9 mouse cellular contexts compared by ENCODE assay signal in the genomic region with DNA sequence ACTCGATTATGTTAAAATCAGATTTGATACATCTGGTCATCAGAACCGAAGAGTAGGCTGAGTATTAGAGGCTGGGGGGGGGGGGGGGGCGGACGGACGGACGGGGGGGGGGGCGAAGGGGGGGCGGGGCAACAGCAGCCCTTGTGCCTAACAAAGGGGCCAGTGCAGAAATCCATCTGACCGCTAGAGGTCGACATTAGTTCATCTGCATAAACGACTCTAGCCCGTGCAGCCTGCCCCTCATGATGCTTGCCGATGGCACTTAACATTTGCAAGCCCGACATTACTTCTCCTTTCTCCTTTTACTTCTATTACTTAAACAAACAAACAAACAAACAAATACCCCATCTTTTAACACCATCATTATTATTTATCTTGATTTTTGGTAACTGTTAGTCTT. TPM values are rescaled to one million over a fixed set of nuclear protein-coding genes. Genes with fewer than 3 reads are reported as not detected.
A peak's percentile ranks its signal among the peaks of the same experiment; 100 is the strongest.
DNase-seq lines count a peak whose midpoint lies in the region; ATAC-seq and TF ChIP-seq lines count a peak whose summit lies in the region.
"Had no signal": no experiment of that assay in that cellular context is flagged by ENCODE, and none has a peak within 500 bp of the region (broad histone marks: within the 10 kb centered on the region; RNA-seq: fewer than 3 reads in every experiment).

No protein-coding gene starts in this region.

- H3K4me3 ChIP-seq in forebrain, postnatal 0 days (ENCODE audit: low read depth, low read length): no peak overlapping the region
- H3K4me3 ChIP-seq: liver, embryonic 15.5 days had no signal

- no peak overlapping the region for H3K27ac ChIP-seq in forebrain, postnatal 0 days (ENCODE audit: low read depth, low read length)
- H3K27ac ChIP-seq: liver, embryonic 15.5 days had no signal

- DNase-seq in heart, adult 11 months: peak; percentile 77
- no peak for DNase-seq in heart, postnatal 25 days (ENCODE audit: low spot score)
- DNase-seq in cerebellum, adult 11-12 months: peak; percentile 56
- peak; percentile 70 for DNase-seq in forebrain, postnatal 0 days
- DNase-seq in induced T-regulatory cell, adult 2 months (ENCODE audit: low read depth): peak; percentile 76
- DNase-seq in left cerebral cortex, adult 18-20 months (ENCODE audit: low spot score in 2 of 2): peak; percentile 55 to 64
- DNase-seq in right cerebral cortex, postnatal 4 days: peak; percentile 56

- H3K4me2 ChIP-seq in forebrain, postnatal 0 days (ENCODE audit: low read depth): no peak overlapping the region
- H3K4me2 ChIP-seq: liver, embryonic 15.5 days had no signal

- no peak overlapping the region for H3K9ac ChIP-seq in forebrain, postnatal 0 days
- H3K9ac ChIP-seq: liver, embryonic 15.5 days had no signal

- no peaks in the 10 kb centered on the region for H3K27me3 ChIP-seq in forebrain, postnatal 0 days (ENCODE audit: insufficient read depth, low read length)

- WGBS in forebrain, postnatal 0 days: 5% methylated on average over 12 of the region's 14 CpGs

- peak; percentile 76 for TF ChIP-seq CTCF in forebrain, postnatal 0 days (IDR thresholded peaks at IDR 0.05; ENCODE audit: low read depth)

- H3K9me3 ChIP-seq in forebrain, postnatal 0 days (ENCODE audit: low read length): no peaks in the 10 kb centered on the region
- H3K9me3 ChIP-seq: liver, embryonic 15.5 days had no signal

- no peaks in the 10 kb centered on the region for H3K36me3 ChIP-seq in forebrain, postnatal 0 days (ENCODE audit: insufficient read depth)
- H3K36me3 ChIP-seq: liver, embryonic 15.5 days had no signal

- no peaks in the 10 kb centered on the region for H3K4me1 ChIP-seq in forebrain, postnatal 0 days (ENCODE audit: insufficient read depth)
- H3K4me1 ChIP-seq: liver, embryonic 15.5 days had no signal

- peak; percentile 86 for ATAC-seq in forebrain, postnatal 0 days
- ATAC-seq in megakaryocyte-erythroid progenitor cell, adult 5-6 weeks (replicated peaks; ENCODE audit: low FRiP score, low TSS enrichment, poor library complexity, severe bottlenecking): peak; percentile 86

- intact Hi-C loops in heart, postnatal 25 days (cut with DNase I): loop anchor here (2.0 kb wide), 1 partner anchor 246 kb away; no protein-coding TSS in a partner anchor

RNA-seq across cellular contexts. Expression of a gene that starts 45.0 kb away (rescaled TPM):
- total RNA-seq in heart, postnatal 25 days (2021): 10 to 100 TPM; 38.4 to 39.5 TPM
- 65.0 and 76.6 TPM in 2 replicates for total RNA-seq in forebrain, postnatal 0 days (2014; rRNA removed)
- polyA plus RNA-seq in forebrain, postnatal 0 days (2015; fragmentation: Nextera tagmentation; extraction: Ambion mirVana): 62.7 and 78.1 TPM in 2 replicates
- 10 to 100 TPM; 58.1 to 60.2 TPM for total RNA-seq in left cerebral cortex, adult 18-20 months (2021)
- total RNA-seq in megakaryocyte-erythroid progenitor cell, adult 5-6 weeks (2014; fragmentation: Nextera tagmentation): 63.6 and 64.2 TPM in 2 replicates
- 70.9 and 115 TPM in 2 replicates for total RNA-seq in megakaryocyte-erythroid progenitor cell, adult 5-6 weeks (2017)
